Comparison of ENCODE assay signal across 8 mouse cellular contexts in the genomic region with DNA sequence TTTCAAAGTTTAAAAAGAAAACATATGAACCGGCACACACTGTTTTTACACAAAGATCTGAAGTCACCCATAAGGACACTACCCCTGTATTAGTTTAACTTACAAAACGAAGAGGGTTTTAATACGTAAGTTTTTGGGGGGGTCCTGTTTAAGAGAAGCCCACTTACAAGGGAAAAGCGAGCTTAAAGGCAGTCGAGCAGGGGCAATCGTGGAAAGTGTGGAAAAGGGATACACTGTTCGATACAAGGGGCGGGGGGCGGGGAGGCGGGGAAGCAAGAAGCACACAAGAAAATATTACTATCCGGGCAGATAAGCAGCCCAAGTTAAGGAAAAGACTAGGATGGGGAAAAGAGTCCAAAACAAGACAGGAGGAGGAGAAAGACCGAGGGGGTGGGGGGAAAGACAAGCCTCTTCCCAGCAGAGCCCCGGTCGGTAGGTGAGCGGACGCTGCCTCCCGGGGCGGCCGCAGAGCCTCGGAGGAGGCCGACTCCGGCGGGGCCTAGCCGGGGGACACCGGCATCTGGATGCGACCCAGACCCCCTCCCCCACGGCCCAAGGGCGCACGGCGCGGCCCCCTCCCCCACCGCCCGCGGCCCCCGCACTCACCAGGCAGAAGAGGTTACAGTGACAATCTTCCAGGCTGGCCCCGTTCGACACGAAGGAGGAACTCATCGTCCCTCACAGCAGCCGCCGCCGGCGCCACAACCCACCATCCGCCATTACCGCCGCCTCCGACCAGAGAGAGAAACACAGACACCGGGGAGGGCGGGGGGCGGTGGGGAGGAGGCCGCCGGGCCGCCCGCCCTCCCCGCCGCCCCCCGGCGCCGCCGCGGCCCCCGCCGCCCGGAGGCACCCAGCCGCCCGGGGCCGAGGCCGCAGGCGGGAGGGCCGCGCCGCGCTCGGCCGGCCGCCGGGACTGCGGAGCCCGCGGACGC. TPM values are rescaled to one million over a fixed set of nuclear protein-coding genes. Genes with fewer than 3 reads are reported as not detected.
DNase-seq lines count a peak whose midpoint lies in the region; ATAC-seq and TF ChIP-seq lines count a peak whose summit lies in the region.

TSS of gene Med13 (minus strand) at position 749 of the 935 bp plus-strand sequence.

- TF ChIP-seq CTCF in heart, adult 2 months (IDR thresholded peaks at IDR 0.05), result no peak
- TF ChIP-seq CTCF in kidney, adult 2 months (conservative IDR thresholded peaks at IDR 0.05; ENCODE audit: insufficient read depth, insufficient read length, low read depth, low read length), result no peak
- TF ChIP-seq CTCF in midbrain, postnatal 0 days (IDR thresholded peaks at IDR 0.05), result peak; percentile 11; the same call in 1 of the 2 replicates

- H3K4me1 ChIP-seq in embryonic facial prominence, embryonic 12.5 days, result peaks cover 21% of the 10 kb centered on the region
- peaks cover 8% of the 10 kb centered on the region for H3K4me1 ChIP-seq in heart, adult 2 months (ENCODE audit: control insufficient read depth, insufficient read depth, low read length)
- H3K4me1 ChIP-seq in kidney, adult 2 months (ENCODE audit: control insufficient read depth, insufficient read depth, low read length), result peaks cover 19% of the 10 kb centered on the region; the same call in 1 of the 2 replicates
- H3K4me1 ChIP-seq in midbrain, postnatal 0 days (ENCODE audit: insufficient read depth, low read length), result peaks cover 11% of the 10 kb centered on the region; the same call in 1 of the 2 replicates

- peak; percentile 66; the same call in 1 of the 2 replicates for ATAC-seq in embryonic facial prominence, embryonic 12.5 days (ENCODE audit: insufficient number of reproducible peaks, insufficient read depth, low FRiP score, low TSS enrichment)
- ATAC-seq in midbrain, postnatal 0 days (ENCODE audit: low FRiP score), result peak; percentile 59

- H3K79me2 ChIP-seq in heart, adult 2 months (replicated peaks; ENCODE audit: control insufficient read depth, insufficient read depth, low read length), result peaks cover 7% of the 10 kb centered on the region

- DNase-seq in 416B (ENCODE audit: low read depth), result peak; percentile 51
- DNase-seq in adrenal gland, postnatal 36 days, result peak; percentile 52 to 75
- DNase-seq in heart, adult 2 months, result peak; percentile 63 to 74
- peak; percentile 53 for DNase-seq in kidney, adult 2 months
- DNase-seq in liver, result peak; percentile 65
- DNase-seq in midbrain, postnatal 0 days (ENCODE audit: low spot score), result peak; percentile 51
- DNase-seq in spleen, postnatal 14 days (ENCODE audit: low spot score in 2 of 2), result peak; percentile 25 to 56

- WGBS in embryonic facial prominence, embryonic 12.5 days, result under 1% methylated on average over 79 of the region's 81 CpGs
- WGBS in heart, adult 2 months, result under 1% methylated on average over 75 of the region's 81 CpGs
- WGBS in kidney, adult 2 months, result under 1% methylated on average over 80 of the region's 81 CpGs
- WGBS in midbrain, postnatal 0 days, result 1% methylated on average over 62 of the region's 81 CpGs

- H3K9ac ChIP-seq in embryonic facial prominence, embryonic 12.5 days, result peak within 1 kb of the TSS; percentile 94
- H3K9ac ChIP-seq in heart, adult 2 months (ENCODE audit: low read depth, low read length), result peak within 1 kb of the TSS; percentile 99
- H3K9ac ChIP-seq in midbrain, postnatal 0 days (replicated peaks; ENCODE audit: low read length, poor library complexity, severe bottlenecking), result peak within 1 kb of the TSS; percentile 99

- peaks cover 13% of the 10 kb centered on the region for H3K36me3 ChIP-seq in embryonic facial prominence, embryonic 12.5 days
- H3K36me3 ChIP-seq in heart, adult 2 months (ENCODE audit: control insufficient read depth, insufficient read depth, low read length), result peaks cover 30% of the 10 kb centered on the region
- peaks cover 2% of the 10 kb centered on the region; the same call in 1 of the 2 replicates for H3K36me3 ChIP-seq in kidney, adult 2 months (ENCODE audit: control insufficient read depth, insufficient read depth, low read length)
- H3K36me3 ChIP-seq in midbrain, postnatal 0 days (ENCODE audit: insufficient read depth, low read length), result no peaks in the 10 kb centered on the region

- peak within 1 kb of the TSS; percentile 79 for H3K4me2 ChIP-seq in embryonic facial prominence, embryonic 12.5 days (replicated peaks)
- H3K4me2 ChIP-seq in midbrain, postnatal 0 days (ENCODE audit: low read depth, low read length, poor library complexity, severe bottlenecking), result peak within 1 kb of the TSS; percentile 60

- TF ChIP-seq EP300 in heart, adult 2 months (IDR thresholded peaks at IDR 0.05; ENCODE audit: insufficient read depth, low read depth, low read length), result no peak

- no peaks in the 10 kb centered on the region for H3K27me3 ChIP-seq in embryonic facial prominence, embryonic 12.5 days
- no peaks in the 10 kb centered on the region for H3K27me3 ChIP-seq in heart, adult 2 months (ENCODE audit: control insufficient read depth, insufficient read depth, low read length)
- H3K27me3 ChIP-seq in kidney, adult 2 months (replicated peaks; ENCODE audit: control insufficient read depth, insufficient read depth, low read length), result no peaks in the 10 kb centered on the region; the same call in 1 of the 2 replicates
- no peaks in the 10 kb centered on the region for H3K27me3 ChIP-seq in midbrain, postnatal 0 days (ENCODE audit: insufficient read depth, low read length)

- intact Hi-C loops in heart, adult 2 months (cut with DNase I), result loop anchor here (1.0 to 5.0 kb wide), 5 partner anchors 45 to 510 kb away; partner anchors contain the start of gene Brip1

- H3K4me3 ChIP-seq in embryonic facial prominence, embryonic 12.5 days, result peak within 1 kb of the TSS; percentile 93
- H3K4me3 ChIP-seq in heart, adult 2 months, result peak within 1 kb of the TSS; percentile 89
- peak within 1 kb of the TSS; percentile 86 for H3K4me3 ChIP-seq in kidney, adult 2 months (ENCODE audit: insufficient read depth, low read depth, low read length)
- peak within 1 kb of the TSS; percentile 97 for H3K4me3 ChIP-seq in midbrain, postnatal 0 days (ENCODE audit: low read depth, low read length)

- no peaks in the 10 kb centered on the region for H3K9me3 ChIP-seq in embryonic facial prominence, embryonic 12.5 days
- no peaks in the 10 kb centered on the region for H3K9me3 ChIP-seq in midbrain, postnatal 0 days (ENCODE audit: low read length)

- no peak for TF ChIP-seq POLR2A in heart, adult 2 months (IDR thresholded peaks at IDR 0.05; ENCODE audit: insufficient read depth, low read depth, low read length)
- no peak for TF ChIP-seq POLR2A in kidney, adult 2 months (IDR thresholded peaks at IDR 0.05; ENCODE audit: low read depth, low read length)

- peak within 1 kb of the TSS; percentile 99 for H3K27ac ChIP-seq in embryonic facial prominence, embryonic 12.5 days
- H3K27ac ChIP-seq in heart, adult 2 months, result peak within 1 kb of the TSS; percentile 98
- H3K27ac ChIP-seq in kidney, adult 2 months (ENCODE audit: insufficient read depth, low read depth, low read length), result peak within 1 kb of the TSS; percentile 96
- peak within 1 kb of the TSS; percentile 97 for H3K27ac ChIP-seq in midbrain, postnatal 0 days (ENCODE audit: low read depth, low read length)

RNA-seq across cellular contexts. Expression of gene Med13, which starts in this region (rescaled TPM):
- total RNA-seq in adrenal gland, postnatal 36 days (2021), result 10 to 100 TPM; 47.4 to 55.2 TPM
- 12.2 and 12.7 TPM in 2 replicates for polyA plus RNA-seq in embryonic facial prominence, embryonic 12.5 days (2016; fragmentation: Nextera tagmentation; extraction: Ambion mirVana)
- 10 to 100 TPM; 32.2 to 36.6 TPM for total RNA-seq in heart, adult 2 months (2021)
- 15.9 and 27.6 TPM in 2 replicates for polyA plus RNA-seq in heart, adult 2 months (2012; rRNA removed)
- polyA plus RNA-seq in kidney, adult 2 months (2012; rRNA removed), result 19.1 and 19.4 TPM in 2 replicates
- total RNA-seq in midbrain, postnatal 0 days (2014; rRNA removed), result 52.9 and 56.5 TPM in 2 replicates
- polyA plus RNA-seq in midbrain, postnatal 0 days (2015; fragmentation: Nextera tagmentation; extraction: Ambion mirVana), result 4.2 and 5.1 TPM in 2 replicates

Comparison
In these comparisons a context has a peak if more than half of its experiments do, and no peak if none do; other contexts are left out.
1. Peak in every context shown above with its lines: DNase-seq, ATAC-seq, H3K4me3 ChIP-seq and H3K27ac ChIP-seq.